Mouse (Mus musculus): ENCODE measurements around the gene Esr1.

- TF ChIP-seq CTCF (IDR thresholded peaks at IDR 0.05; ENCODE audit: control insufficient read depth, insufficient read depth, low read length) (peak; percentile 49), POLR2A (IDR thresholded peaks at IDR 0.05; ENCODE audit: borderline replicate concordance, control insufficient read depth, low read depth, low read length) (no peak)
Observed at GRCm38 (mm10) chr10:4598244-4598842, 13.1 kb upstream of the Esr1 start.

Data from bone marrow, adult 2 months (tissue).